In the genomic region with DNA sequence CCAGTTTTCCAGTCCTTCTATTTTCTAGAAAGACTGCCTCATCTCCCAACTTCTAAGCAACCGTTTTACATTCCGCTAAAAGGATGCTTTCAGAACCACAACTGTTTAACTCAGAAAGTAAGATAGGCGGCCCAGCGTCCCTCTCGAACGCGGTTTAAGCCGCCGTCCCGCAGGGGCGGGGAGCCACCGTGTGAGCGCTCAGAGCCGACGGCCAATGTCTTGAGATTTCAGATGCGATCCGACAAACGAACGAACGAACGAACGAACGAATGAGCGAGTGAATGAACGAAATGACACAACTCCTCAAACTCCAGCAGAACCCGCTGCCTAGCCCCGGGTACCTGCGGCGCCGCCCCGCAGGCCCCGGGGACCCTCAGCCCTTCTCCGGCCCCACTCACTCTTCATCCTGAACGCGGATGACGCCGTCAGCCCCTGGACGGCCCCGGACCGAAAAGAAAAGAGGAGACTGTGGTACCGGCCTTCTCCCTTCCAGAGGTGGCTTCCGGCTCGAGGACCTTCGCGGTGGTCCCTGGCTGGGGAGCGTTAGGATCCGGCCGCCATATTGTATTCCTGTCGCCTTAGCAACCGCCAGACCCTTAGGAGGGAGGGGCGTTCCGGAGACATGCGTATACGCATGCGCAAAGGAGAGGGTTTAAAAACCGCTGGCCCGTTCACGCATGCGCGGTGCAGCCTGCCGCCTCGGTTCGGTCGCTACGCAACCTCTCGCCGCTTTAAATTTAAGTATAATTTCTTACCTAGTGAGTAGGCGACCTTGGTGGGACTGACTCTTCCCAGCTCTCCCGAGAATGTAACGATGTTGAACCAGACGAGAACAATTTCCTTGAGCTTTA, we compare ENCODE assay signal across 1 mouse cellular context.
TF ChIP-seq lines count a peak whose summit lies in the region.

TSS of gene Mok (minus strand) at position 592 of the 851 bp plus-strand sequence.

TF ChIP-seq in CH12.LX, 34 proteins besides CTCF, POLR2A, EP300 and RAD21 (continued from another document):
- TF ChIP-seq USF2 (conservative IDR thresholded peaks at IDR 0.05; ENCODE audit: low read depth, low read length): no peak
- no peak for TF ChIP-seq PAX5 (IDR thresholded peaks at IDR 0.05; ENCODE audit: low read length)
- no peak for TF ChIP-seq CHD2 (IDR thresholded peaks at IDR 0.05; ENCODE audit: low read length)
- TF ChIP-seq MAZ (IDR thresholded peaks at IDR 0.05; ENCODE audit: low read depth, low read length): 0 out of 2 replicates have a peak, but pooled peaks have one; percentile 44
- TF ChIP-seq MXI1 (IDR thresholded peaks at IDR 0.05; ENCODE audit: low read depth, low read length): peak; percentile 95
- TF ChIP-seq MAFK (IDR thresholded peaks at IDR 0.05; ENCODE audit: insufficient replicate concordance, low read length): no peak
- no peak for TF ChIP-seq CHD1 (IDR thresholded peaks at IDR 0.05; ENCODE audit: low read depth, low read length)
- peak; percentile 94 for TF ChIP-seq TBP (conservative IDR thresholded peaks at IDR 0.05; ENCODE audit: low read depth, low read length)
- TF ChIP-seq NELFE (IDR thresholded peaks at IDR 0.05; ENCODE audit: low read depth, low read length): peak; percentile 73
- peak; percentile 96 for TF ChIP-seq NRF1 (IDR thresholded peaks at IDR 0.05; ENCODE audit: low read depth, low read length)
- no peak for TF ChIP-seq RCOR1 (conservative IDR thresholded peaks at IDR 0.05; ENCODE audit: low read depth, low read length)
- TF ChIP-seq GABPA (IDR thresholded peaks at IDR 0.05; ENCODE audit: insufficient replicate concordance, low read depth, low read length): no peak
- no peak for TF ChIP-seq BHLHE40 (IDR thresholded peaks at IDR 0.05; ENCODE audit: low read depth, low read length)
- no peak for TF ChIP-seq ZMIZ1 (IDR thresholded peaks at IDR 0.05; ENCODE audit: low read depth, low read length)
- no peak for TF ChIP-seq JUN (IDR thresholded peaks at IDR 0.05; ENCODE audit: insufficient read depth, low read depth, low read length)
- no peak for TF ChIP-seq MEF2A (IDR thresholded peaks at IDR 0.05; ENCODE audit: borderline replicate concordance, low read depth, low read length)
- no peak for TF ChIP-seq E2F4 (IDR thresholded peaks at IDR 0.05; ENCODE audit: insufficient replicate concordance, low read depth, low read length)
